Mouse (Mus musculus) adrenal gland, postnatal 10 days (tissue): ENCODE data around the gene Med28. TPM values are rescaled to one million over a fixed set of nuclear protein-coding genes. Genes with fewer than 3 reads are reported as not detected.
A peak's percentile ranks its signal among the peaks of the same experiment; 100 is the strongest.

ENCODE experiments used
- DNase-seq: peaks from one replicate; pipeline ENCODE4 v3.0.0; 2021; ENCODE audit warnings: mixed read lengths
- long read RNA-seq, 2 experiments: library from polyadenylated mRNA; stranded (forward); transcript quantifications; one replicate each; pipeline ENCODE4 v2.0.0; 2021
- total RNA-seq, 2 experiments: library from RNA; stranded (reverse); gene quantifications; 2 replicates each; pipeline ENCODE4 v1.2.3; 2021

The Med28 gene
- 10 to 100 TPM; 75.1 to 78.8 TPM for total RNA-seq
- long read RNA-seq, experiment 1, full-length matches to known transcripts = 121 of 124 reads
- long read RNA-seq, experiment 1, partial matches to known transcripts = 0 of 124 reads
- long read RNA-seq, experiment 1, other reads (novel, unspliced or antisense) = 3 of 124 reads
- long read RNA-seq, experiment 2, full-length matches to known transcripts = 88 of 90 reads
- long read RNA-seq, experiment 2, partial matches to known transcripts = 0 of 90 reads
- long read RNA-seq, experiment 2, other reads (novel, unspliced or antisense) = 2 of 90 reads

GRCm38 (mm10) chr5:45519960-45520808 is at the start of gene Med28:
TSS of gene Med28 (plus strand) at chr5:45520229.
- DNase-seq = peak; percentile 97

GRCm38 (mm10) chr5:45472880-45473450 is 47.1 kb upstream of the Med28 start:
- DNase-seq = peak; percentile 41

GRCm38 (mm10) chr5:45473521-45473920 is 46.5 kb upstream of the Med28 start:
- DNase-seq = no peak

GRCm38 (mm10) chr5:45474215-45474614 is 45.8 kb upstream of the Med28 start:
- peak; percentile 63 for DNase-seq

- DNase-seq = no peak
Measured at GRCm38 (mm10) chr5:45474758-45475157, 45.3 kb upstream of the Med28 start.

- no peak for DNase-seq
Measured at GRCm38 (mm10) chr5:45475771-45476170, 44.3 kb upstream of the Med28 start.

- DNase-seq = no peak
Measured at GRCm38 (mm10) chr5:45476288-45476687, 43.7 kb upstream of the Med28 start.

- no peak for DNase-seq
Measured at GRCm38 (mm10) chr5:45477601-45478000, 42.4 kb upstream of the Med28 start.

- no peak for DNase-seq
Measured at GRCm38 (mm10) chr5:45480066-45480465, 40.0 kb upstream of the Med28 start.

GRCm38 (mm10) chr5:45481125-45481524 is 38.9 kb upstream of the Med28 start:
- DNase-seq = no peak

- no peak for DNase-seq
Measured at GRCm38 (mm10) chr5:45482607-45483006, 37.4 kb upstream of the Med28 start.

- no peak for DNase-seq
Measured at GRCm38 (mm10) chr5:45483654-45484053, 36.4 kb upstream of the Med28 start.

- no peak for DNase-seq
Measured at GRCm38 (mm10) chr5:45491776-45492175, 28.3 kb upstream of the Med28 start.

- DNase-seq = peak; percentile 100
Measured at GRCm38 (mm10) chr5:45493191-45494092, 26.6 kb upstream of the Med28 start, which contains the start of gene Lap3. TSS of gene Lap3 (plus strand) at chr5:45493374.

GRCm38 (mm10) chr5:45494093-45494755 is 25.8 kb upstream of the Med28 start:
- DNase-seq = no peak

GRCm38 (mm10) chr5:45495429-45495975 is 24.5 kb upstream of the Med28 start:
- DNase-seq = no peak

- no peak for DNase-seq
Measured at GRCm38 (mm10) chr5:45496042-45496441, 24.0 kb upstream of the Med28 start.

GRCm38 (mm10) chr5:45496479-45496878 is 23.6 kb upstream of the Med28 start:
- no peak for DNase-seq

GRCm38 (mm10) chr5:45496930-45497550 is 23.0 kb upstream of the Med28 start:
- DNase-seq = no peak

GRCm38 (mm10) chr5:45497564-45497963 is 22.5 kb upstream of the Med28 start:
- no peak for DNase-seq

GRCm38 (mm10) chr5:45510071-45510470 is 10.0 kb upstream of the Med28 start:
- DNase-seq = no peak
